Mouse (Mus musculus): ENCODE results near the gene Wasl.

Gene Wasl

DNA sequence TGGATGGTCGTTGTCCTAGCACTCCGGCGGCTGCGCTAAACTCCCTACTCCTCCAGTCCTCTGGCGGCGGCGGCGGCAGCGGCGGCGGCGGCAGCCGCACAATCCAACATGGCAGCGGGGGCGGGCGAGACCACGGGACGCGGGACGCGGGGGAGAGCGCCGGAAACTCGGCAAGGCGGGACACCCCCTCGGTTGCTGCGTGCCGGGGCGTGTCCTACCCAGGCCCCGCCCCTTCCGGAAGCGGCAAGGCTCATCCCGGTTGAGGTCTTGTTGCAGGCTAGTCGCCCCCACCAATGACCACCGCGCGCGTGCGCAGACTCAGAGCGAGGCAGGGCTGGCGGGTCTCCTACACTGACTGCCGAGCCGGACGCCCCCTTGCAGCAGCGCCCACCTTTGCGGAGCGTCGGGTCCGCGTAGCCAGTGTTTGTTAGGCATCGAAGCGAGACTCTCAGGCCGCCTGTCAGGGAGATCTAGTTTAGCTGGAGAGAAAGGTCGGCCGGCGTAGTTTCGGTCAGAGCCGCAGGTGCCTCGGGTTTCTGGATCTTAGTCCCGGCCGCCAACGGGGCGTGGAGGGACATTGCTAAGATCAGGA is at the start of gene Wasl:
Wasl (minus strand) TSS at position 143 of the 592 bp plus-strand sequence.
- DNase-seq (ENCODE audit: low spot score): peak; percentile 96

DNA sequence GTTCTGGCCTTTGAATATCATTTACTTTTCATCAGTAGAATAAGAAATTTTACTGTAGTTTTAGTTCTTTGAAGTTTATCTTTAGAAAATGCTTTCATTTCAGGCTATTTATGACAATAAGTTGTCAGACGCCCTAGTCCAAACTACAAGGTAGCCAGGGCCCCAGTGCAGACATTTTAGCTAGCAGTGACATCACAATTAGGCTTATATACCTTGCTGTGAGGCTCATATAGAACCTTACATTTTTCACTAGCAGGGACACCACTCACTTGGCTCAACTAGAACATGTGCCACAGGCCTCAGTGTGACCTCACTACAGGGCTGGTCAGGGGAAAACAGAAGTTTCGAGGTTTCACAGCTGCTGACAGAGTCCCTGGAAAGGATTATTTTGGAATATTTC is 42.7 kb upstream of the Wasl start:
- no peak for DNase-seq (ENCODE audit: low spot score)

DNA sequence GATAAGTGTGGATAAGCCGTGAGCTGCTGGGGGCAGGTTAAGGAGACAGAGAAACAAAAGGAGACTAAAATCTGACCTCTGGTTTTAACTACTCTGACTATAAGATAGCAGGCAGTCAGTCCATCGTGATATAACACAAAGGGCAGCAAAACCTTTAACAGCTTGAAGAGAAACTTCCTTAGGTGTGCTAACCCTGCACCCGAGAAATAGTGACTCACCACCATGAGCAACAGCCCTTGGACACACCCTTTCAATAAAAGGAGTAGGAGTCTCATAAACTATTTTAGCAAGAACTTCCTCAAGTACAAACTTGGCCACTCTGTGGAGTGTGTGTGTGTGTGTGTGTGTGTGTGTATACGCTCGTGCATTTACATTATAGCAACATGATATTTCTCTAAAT is 42.3 kb upstream of the Wasl start:
- DNase-seq (ENCODE audit: low spot score): no peak

DNA sequence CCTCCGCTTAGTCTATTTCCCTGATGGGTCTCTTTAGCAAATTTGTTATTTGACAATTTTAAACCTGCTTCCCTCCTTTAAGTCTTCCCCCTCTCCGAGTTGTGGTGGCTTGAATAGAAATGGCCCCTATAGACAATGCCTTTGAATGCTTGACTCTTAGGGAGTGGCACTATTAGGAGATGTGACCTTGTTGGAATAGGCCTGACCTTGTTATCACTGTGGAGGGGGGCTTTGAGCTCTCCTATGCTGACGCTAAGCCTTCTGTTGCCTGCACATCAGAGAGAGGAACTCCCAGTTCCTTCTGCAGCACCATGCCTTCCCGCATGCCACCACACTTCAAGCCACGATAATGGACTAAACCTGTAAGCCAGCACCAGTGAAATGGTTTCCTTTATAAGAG is 32.4 kb upstream of the Wasl start:
- DNase-seq (ENCODE audit: low spot score): no peak

DNA sequence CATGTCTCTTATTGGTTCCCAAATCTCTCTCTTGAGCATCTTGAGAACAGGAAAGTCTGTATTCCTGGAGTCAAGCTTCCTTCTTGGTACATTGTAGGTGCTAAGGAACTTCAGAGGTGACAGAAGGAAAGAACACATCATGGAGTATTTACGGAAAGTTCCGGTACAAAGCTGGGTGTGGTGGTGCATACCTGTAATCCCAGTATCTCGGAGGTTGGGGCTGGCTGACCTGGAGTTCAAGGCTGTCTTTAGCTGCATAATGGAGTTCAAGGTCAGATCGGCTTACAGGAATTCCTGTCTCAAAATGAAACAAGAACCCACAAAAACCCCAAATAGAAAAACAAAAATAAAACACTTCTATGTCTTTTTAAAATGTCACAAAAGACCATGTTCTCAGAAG is 31.3 kb upstream of the Wasl start:
- DNase-seq (ENCODE audit: low spot score): no peak

DNA sequence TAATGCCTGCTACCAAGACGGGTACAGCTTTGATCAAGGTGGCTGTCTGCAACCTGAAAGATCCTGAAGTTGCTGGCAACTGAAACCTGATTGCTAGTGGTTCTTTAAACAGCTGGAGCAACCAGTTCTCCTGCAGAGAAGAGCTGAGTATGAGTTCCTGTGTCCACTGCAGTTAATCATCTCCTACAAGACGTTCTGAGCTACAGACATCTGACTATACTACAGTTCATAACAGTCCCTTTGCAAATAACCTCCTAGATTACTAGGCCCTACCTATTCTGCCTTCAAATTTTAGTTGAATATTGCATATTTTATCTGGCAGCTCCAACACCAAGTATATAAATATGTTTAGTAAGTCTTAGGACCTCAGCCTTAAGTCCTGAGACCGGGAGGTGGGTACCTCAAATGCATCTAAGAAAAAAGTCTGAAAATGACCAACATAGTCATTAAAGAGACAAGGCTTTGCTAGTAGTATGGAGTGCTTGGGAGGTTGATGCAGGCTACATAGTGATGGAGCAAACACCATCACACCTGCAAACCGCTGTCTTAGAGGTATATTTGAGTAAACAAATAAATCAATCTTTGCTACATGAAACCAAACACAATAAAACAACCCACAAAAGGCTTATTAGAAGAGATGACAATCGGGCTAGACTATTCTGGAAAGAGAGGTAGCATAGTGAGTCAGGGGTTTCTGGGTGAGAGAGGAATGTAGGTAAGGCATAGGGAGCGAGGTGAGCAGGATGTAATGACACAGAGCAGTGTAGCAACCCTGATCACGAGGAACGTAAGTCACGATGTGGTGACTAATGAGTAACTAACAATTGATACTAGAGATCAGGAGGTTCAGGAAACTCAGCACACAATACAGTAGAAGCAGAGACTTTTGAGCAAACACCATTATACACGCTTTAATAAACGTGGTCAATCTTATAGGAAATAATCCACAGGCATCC is 29.9 kb upstream of the Wasl start:
- no peak for DNase-seq (ENCODE audit: low spot score)

DNA sequence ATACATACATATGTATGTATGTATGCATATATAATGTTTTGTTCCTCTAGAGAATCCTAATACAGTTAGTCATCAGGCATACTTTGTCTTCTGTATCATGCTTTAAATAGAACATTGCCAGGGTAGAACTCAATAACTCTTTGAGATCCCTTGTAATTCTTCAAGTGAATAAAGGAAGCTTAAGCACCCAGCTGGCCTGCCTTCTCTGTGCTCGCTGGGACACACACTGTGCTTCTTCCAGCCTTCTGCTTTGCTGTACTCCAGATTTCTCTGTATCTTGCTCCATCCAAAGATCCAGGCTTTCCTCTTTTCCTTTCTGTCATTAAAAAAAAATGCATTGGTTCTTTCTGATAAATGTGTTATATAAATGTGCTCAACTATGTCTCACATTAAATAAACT is 23.1 kb upstream of the Wasl start:
- DNase-seq (ENCODE audit: low spot score): no peak

DNA sequence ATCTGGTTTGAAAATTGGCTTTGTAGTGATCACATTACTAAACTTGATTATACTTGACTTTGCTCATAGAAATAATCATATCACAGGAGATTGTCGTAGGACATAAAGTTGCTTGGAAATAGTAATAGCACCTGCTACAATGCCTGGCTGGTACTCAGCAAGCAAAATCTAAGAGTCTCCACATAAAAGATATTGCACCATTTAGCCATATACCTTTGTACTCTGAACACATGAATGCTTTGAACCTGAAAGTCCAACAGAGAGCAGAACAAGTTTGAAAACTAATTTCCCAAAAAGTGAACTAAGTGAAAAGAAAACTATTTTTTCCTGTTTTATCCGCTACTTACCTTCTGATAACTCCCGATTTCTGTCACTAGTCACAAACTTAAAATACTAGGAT is 18.3 kb upstream of the Wasl start:
- no peak for DNase-seq (ENCODE audit: low spot score)

DNA sequence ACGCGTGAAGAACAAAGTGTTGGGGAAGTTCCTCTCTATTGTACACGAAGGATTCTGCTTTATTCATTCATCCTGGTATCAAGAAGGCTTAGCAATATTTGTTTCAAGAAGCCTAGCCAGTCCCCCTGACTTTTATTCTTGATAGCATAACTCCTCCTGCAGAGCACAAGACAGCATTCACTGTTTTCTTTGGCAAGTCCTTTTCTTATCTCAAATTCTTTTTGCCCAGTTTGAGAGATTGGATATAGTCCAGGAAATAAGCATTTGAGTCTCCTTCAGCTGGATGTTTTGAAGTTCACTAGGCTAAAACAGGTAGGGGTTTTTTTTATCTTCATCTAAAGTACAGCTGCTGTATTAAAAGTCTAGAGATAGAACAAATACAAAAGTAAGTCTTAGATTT is 3.0 kb upstream of the Wasl start:
- DNase-seq (ENCODE audit: low spot score): no peak

DNA sequence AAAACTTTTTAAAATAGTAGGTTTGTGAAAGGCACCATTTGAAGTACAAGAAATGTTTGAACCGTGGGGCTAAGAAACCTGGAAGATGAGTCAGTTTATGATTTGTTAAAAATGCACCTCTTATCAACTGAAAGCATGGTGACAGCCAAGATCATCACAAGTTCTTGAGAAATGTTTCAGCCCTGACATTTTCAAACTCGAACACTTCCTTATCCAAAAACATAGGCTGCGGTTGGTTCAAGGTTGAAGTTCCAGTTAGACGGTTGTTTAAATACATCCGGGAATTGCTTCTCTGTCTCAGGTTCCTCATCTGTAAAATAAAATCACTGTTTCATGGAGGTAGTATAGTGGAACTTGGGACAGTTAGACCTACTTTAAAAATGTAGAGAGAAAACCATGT is 1.4 kb upstream of the Wasl start:
- no peak for DNase-seq (ENCODE audit: low spot score)

DNA sequence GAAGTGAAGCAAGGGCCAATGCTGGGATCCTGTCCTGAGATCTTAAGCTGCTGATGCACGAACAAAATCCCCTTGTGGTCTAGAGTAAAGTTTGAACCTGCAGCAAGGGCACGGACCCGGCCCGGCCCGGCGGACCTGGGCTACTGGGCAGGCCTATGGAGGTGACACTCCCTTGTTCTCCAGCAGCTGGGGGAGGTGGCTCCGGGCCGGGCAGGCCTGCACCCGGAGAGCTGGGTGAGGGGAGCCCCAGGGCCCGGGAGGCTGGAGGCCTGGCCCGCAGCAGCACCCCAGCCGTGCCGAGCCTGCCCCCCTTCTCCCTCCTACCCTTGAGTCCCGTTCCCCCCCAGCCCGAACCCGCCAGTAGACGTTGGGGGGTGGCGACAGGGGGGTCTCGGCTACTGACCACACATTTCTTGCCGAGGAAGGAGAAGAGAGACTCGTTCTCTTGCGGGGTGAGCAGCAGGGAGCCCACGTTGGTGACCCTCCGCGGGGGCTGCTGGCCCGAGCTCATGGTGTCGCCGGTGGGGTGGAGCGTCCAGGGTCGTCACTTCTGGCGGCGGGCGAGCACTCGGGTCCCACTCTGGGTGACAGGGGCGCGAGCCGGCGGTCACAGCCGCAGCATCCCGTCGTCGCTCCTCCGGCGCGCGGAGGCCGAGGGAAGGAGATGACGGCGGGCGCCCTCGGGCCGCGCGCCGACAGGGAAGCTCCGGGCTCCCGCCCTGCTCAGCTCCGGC is 509 bp downstream of the Wasl start:
- no peak for DNase-seq (ENCODE audit: low spot score)

DNA sequence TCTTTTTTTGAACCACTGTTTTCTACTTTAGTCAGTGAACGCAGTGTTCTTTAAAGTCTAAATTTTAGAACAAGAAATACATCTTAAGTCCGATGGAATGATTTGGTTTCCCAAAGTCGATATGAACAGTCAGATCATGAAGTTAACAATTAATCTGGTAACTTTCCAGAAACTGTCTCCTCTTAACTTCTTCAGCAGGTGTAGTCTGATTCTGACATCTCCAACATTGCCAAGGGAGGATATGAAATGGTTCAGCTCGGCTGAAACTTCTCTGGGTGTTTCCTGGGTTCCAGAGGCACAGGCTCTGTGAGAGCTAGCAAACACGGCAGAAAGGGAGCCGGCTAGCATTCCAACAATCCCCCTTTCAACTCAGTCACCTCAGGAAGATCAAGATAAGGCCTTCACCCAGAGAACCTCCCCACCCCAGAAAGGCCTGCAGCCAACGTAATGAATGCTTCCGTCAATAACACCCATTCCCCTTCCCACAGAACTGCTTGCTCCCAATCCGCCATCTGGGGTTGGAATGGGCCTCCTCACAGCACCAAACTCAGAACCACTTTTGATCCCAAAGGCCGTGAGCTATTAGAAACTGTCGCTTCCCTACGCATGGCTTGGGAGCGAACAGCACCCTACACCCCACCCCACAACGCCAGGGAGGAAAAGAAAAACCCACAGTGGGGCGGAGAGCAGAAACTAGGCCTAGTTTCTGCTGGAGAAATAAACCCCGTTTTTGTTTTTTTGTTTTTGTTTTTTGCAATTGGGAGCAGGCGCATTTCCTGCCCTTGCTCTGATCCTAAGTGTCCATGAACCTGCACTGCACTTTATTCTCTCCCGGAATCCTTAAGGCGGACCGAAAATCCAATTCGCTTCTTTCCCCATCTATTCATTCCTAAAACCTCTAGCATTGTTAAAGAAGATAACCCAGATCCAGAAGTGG is 1.3 kb downstream of the Wasl start:
- DNase-seq (ENCODE audit: low spot score): peak; percentile 47

DNA sequence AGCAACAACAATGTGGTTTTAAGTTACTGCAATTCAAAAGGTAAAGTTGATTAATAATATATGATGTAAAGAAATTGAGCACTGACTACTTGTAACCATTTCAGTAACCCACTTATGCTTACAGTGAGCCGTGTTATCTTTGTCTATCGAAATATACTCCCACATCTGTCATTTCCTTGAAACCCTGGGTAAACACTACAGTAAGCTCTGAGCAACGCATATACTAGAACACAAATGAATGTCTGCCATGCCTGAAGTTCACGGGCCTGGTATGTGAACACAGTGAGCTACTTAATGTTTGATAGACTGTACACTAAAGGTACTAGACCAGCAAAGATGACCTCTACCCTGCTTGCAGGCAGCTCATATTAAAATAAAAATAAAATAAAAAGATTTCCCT is 2.3 kb downstream of the Wasl start:
- DNase-seq (ENCODE audit: low spot score): no peak

DNA sequence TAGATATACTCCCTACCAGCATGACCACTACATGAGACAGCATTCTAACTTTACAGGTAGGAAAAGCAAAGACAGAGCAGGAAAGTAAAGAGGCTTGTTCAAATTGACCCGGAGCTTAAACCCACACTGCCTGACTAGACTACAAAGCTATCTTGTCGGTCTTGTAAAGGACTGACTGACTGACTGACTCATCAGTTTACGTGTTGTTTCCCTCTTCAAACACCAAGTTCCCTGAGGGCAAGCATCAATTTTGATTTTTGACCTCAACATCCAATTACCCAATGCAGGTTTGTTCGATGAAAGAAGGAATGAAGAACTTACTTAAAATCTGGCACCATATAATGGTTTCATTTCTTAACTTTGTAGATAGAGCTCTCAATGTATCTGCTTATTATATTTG is 2.9 kb downstream of the Wasl start:
- no peak for DNase-seq (ENCODE audit: low spot score)

DNA sequence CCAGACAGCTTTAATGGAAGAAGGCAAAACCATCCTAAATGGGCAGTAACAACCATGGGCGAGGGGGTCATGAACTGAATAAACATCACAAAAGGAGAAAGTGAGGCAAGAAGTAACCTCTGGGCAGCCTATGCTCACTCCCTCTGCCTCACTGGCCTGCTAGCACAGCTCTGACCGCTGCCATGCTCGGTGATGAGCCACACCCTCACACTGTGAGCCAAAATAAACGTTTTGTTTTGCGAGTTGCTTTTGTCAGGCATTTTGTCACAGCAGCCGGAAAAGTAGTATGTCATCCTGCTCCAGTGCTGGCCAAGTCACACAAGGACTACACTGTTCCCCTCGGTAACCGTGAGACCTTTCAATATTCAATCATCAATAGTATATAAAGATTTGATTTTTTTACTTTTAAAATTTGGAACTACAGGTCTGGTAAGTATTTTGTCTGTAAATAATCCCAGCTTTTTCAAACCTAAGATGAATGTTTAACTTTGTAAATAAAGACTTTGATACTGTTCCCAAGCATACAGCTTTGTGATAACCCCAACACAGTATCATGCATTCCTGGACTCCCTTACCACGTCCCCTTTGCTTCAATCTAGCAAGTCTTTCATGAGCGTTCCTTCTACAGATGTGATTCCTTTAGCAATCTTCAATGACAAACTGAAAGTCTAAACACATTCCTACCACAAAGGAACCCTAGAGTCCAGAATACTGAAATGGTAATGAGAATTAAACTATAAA is 7.0 kb downstream of the Wasl start:
- DNase-seq (ENCODE audit: low spot score): peak; percentile 4

DNA sequence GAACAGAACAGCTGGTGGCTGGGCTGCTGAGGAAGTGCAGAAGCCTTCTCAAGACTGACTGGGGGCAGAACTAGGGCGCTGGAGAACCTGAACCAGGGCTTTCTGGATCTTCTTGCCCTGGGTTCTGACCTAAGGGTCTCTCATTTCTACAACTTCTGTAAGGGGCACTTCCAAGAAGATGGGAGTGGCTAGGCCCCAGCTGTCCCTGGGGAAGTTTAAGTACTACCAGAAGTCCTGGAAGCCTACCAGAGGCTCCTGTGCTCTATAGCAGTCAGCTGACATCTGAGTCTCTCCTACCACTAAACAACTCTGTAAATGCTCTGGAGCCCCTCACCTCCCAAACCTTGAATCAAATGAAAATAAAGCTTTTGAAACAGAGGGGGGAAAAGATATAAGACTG is 8.7 kb downstream of the Wasl start:
- no peak for DNase-seq (ENCODE audit: low spot score)

DNA sequence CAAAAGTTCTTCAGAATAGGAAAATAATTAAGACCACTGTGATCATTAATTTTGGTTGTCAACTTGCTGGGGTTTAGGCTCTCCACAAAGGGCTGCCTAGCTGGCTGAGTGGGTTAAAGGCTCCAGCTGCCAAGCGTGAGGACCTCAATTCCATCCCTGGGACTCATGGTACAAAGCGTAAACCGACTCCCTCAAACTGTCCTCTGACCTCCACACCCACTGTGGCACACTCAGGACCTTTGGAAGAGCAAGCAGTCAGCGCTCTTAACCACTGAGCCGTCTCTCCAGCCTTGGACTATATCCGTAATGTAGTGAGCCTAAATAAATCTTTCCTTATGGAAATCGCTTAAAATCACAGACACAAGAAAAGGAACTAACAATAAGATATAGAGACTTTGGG is 13.3 kb downstream of the Wasl start:
- peak; percentile 13 for DNase-seq (ENCODE audit: low spot score)

DNA sequence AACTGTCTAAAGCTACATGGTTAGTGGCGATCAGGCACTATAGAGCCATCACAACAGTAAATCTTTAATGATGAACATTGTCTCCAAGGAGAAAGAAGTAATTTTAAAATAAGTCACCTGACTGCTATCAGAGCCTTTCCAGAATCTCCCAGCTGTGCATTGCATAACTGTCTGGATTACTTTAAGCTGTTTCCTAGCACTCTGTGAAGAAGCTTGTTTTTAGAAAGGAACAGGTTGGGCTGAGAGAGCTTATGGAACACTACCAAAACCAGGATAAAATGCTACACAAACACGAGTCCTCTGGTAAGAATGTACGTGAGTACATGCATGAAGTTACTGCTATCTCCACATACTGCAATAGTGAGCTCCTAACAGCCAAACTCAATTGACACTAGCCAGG is 14.1 kb downstream of the Wasl start:
- no peak for DNase-seq (ENCODE audit: low spot score)

DNA sequence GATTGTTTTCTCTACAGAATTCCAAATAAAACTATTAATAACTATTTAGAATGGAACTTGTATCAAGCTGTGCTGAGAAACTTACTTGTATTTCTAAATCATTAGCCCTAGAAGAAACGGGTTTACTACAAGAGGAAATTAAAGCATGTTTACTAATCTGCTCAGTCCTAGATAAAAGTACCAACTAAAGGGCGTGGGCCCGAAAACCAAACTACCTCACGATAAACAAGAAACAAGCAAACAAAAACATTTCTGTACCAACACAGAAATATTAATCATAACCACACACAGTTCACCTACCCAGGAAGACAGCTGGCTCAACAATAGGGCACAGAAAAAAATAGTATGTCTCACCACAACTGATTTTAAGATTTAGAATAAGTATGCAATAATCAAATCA is 16.4 kb downstream of the Wasl start:
- no peak for DNase-seq (ENCODE audit: low spot score)

DNA sequence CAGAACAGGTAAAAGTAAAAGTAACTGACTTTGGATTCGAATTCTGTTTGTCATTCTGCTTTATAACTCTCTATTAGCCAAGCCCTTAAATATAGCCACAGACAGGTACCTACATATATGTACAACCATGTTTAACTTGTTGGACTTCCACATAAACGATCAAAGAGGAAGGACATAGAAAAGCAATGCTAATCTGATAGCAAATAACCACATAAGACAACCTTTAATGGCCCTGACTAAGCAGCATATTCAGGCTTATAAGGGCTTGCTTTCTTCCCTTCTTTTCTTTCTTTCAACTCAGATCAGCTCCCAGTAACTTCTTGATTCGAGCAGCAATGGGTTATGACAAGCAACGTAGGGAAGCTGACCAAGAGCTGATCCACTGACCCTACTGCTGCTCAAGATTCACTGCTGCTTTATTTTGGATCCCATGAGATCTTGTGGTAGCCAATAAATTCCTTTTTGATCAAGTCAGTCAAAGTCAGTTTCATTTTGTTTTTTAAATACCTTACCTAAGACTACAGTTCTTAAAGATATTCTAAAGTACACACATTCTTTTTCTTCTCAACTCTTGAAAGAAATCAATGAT is 17.6 kb downstream of the Wasl start:
- DNase-seq (ENCODE audit: low spot score): no peak
